Mouse (Mus musculus): ENCODE measurements at regions not wholly inside any gene's neighbourhood (a gene's known extent, or its start where the extent isn't known, plus 50 kb on each side); places are given as distances from the start of the nearest gene placed in this dataset.
A peak's percentile ranks its signal among the peaks of the same experiment; 100 is the strongest.

- no peak for DNase-seq (ENCODE audit: low read depth, low spot score)
Observed at GRCm38 (mm10) chr3:54993761-54994160, 61.5 kb downstream of the Ccna1 start.

GRCm38 (mm10) chr3:54990073-54990472 lies 65.2 kb downstream of the Ccna1 start:
- DNase-seq (ENCODE audit: low read depth, low spot score), result peak; percentile 59

- no peak for DNase-seq (ENCODE audit: low read depth, low spot score)
Observed at GRCm38 (mm10) chr3:54989358-54989757, 65.9 kb downstream of the Ccna1 start.

GRCm38 (mm10) chr3:54981488-54981887 lies 65.8 kb upstream of the Sertm1 start:
- no peak for DNase-seq (ENCODE audit: low read depth, low spot score)

- DNase-seq (ENCODE audit: low read depth, low spot score), result no peak
Observed at GRCm38 (mm10) chr3:54980312-54980711, 64.6 kb upstream of the Sertm1 start.

- no peak for DNase-seq (ENCODE audit: low read depth, low spot score)
Observed at GRCm38 (mm10) chr3:54965512-54965911, 49.8 kb upstream of the Sertm1 start.
